Mouse (Mus musculus): ENCODE results near the gene Olfr1380. TPM values are rescaled to one million over a fixed set of nuclear protein-coding genes. Genes with fewer than 3 reads are reported as not detected.
"Not testable (repeated sequence)": the region's sequence is repeated elsewhere in the genome, so short reads cannot be mapped to it uniquely, and the experiment has no call there.

Olfr1380 gene
- polyA plus RNA-seq, 1 experiment from 2014 or later, result not detected

DNA sequence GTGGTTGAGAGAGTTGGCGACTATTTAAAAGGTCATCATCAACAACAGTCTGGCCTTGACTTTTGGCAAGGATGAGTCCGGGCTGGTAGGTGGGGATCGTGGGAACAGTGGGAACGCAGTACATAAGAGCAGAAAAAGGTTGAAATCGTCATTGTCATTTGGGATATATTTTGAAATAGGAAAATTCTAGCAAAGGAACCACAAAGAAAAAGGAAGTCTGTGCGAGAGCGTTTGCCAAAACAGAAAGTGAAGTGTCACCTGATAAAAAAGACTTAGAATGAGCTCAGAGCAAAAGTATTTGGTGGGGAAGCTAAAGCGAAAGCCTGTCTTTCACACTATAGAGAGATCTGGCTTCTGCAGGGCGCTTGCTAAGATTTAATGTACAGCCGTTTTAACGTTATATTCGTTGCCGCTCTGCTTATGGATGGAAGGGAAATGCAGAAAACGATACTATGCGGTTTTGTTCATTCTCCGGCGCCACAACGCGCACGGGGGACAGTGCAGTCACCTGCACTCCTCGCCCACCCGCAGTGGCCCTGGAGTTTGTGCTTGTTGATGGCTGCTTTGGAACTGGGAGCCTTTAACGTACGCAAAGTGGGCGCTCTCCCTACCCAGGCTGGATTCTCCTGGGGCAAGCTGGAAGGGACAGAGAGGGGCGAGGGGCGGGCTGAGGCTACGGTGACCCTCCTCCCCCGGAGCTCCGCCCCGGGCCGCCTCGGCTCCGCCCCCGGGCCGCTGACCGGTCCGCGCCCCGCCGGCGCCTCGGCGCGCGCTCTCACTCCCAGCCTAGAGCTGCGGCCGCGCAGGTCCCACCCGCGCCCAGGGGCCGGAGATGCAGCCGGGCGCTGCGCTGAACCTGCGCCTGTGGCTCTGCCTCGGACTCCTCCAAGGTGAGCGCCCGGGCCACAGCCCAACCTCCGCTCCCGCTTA is 52.5 kb downstream of the Olfr1380 start, which contains the start of gene Flt4:
Flt4 (plus strand) TSS at position 326 of the 930 bp plus-strand sequence.
- H3K27me3 ChIP-seq, result peaks cover 61% of the 10 kb centered on the region
- peak; percentile 80 for ATAC-seq
- H3K9ac ChIP-seq (replicated peaks); H3K36me3 ChIP-seq; H3K9me3 ChIP-seq; H3K27ac ChIP-seq: not testable (repeated sequence)
- H3K4me3 ChIP-seq (replicated peaks), result peak within 1 kb of the TSS; percentile 47
- 7% methylated on average over 42 of the region's 61 CpGs for WGBS
- H3K4me1 ChIP-seq (replicated peaks), result peaks cover 11% of the 10 kb centered on the region
- H3K4me2 ChIP-seq (replicated peaks), result peak within 1 kb of the TSS; percentile 67

DNA sequence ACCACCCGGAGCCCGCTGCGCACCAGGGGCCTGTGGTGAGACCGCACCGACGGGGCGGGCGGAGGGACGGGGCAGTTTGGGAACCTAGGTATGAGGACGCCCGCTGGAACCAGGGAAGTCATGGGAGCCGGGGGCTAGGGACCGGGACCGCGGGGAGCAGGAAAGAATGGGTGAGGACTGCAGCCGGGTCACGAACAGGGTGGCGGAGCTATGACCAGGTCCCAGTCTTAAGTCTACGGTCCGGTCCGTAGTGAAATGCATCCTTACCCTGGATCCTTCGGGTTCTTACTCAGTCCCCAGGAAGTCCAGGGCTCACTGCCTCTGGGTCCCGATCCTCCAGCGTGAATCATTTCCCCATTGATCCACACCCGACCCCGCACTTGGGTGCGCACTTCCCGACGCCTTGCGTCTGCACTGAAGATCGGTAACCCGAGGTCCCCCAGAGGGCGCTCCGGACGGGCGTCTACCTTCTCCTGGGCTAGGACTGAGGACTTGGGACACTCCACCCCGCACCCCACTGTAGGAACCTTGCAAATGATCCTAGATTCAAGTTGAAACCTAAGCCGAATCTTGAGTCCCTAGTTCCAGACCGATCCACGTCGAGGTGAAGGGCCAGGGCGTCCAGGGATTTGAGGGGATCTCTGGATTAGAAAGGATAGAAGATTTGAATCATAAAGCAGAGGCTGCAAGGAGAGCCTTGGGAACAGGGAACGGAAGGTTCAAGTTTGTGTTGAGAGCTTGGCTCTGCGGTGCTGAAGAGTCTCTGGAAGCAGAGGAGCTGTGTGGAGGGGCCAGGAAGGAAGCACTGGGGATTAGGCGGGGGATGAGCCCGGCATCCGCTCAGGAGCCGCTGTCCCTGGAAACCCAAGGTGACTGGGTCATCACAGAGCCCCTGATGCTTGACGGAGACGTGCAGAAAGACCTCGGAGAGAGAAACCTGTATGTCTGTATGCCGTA is 53.5 kb downstream of the Olfr1380 start:
- H3K27ac ChIP-seq; H3K9ac ChIP-seq (replicated peaks); H3K36me3 ChIP-seq; H3K9me3 ChIP-seq: not testable (repeated sequence)
- WGBS, result 2% methylated on average over 49 of the region's 52 CpGs
- peak; percentile 9 for ATAC-seq
- H3K4me1 ChIP-seq (replicated peaks), result peaks cover 11% of the 10 kb centered on the region
- H3K4me3 ChIP-seq (replicated peaks), result peak overlapping the region; percentile 47
- peaks cover 61% of the 10 kb centered on the region for H3K27me3 ChIP-seq
- H3K4me2 ChIP-seq (replicated peaks), result peak overlapping the region; percentile 67

DNA sequence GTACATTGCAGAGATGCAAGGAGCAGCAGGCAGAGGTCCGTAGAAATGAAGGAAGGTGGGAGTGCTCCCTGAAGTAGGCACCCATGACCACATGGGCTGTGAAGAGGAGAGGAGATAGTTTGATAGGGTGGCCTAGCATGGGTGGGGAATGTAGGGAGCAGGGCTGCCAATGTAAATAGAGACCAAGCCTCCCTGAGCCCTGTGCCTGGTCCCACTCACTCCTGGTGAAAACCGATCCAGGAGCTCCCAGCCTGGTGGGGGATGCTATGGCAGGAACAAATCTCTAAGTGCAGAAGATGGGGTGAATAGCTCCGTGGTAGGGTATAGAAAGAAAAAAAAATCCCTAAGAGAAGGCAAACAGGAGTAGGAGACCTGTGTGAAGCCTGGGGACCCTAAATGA is 54.7 kb downstream of the Olfr1380 start:
- H3K4me2 ChIP-seq (replicated peaks); H3K36me3 ChIP-seq; H3K9ac ChIP-seq (replicated peaks); H3K4me3 ChIP-seq (replicated peaks); H3K9me3 ChIP-seq; H3K27ac ChIP-seq; ATAC-seq: not testable (repeated sequence)
- H3K27me3 ChIP-seq, result peaks cover 58% of the 10 kb centered on the region
- WGBS, result 29% methylated on average over 3 of the region's 3 CpGs
- peaks cover 11% of the 10 kb centered on the region for H3K4me1 ChIP-seq (replicated peaks)

DNA sequence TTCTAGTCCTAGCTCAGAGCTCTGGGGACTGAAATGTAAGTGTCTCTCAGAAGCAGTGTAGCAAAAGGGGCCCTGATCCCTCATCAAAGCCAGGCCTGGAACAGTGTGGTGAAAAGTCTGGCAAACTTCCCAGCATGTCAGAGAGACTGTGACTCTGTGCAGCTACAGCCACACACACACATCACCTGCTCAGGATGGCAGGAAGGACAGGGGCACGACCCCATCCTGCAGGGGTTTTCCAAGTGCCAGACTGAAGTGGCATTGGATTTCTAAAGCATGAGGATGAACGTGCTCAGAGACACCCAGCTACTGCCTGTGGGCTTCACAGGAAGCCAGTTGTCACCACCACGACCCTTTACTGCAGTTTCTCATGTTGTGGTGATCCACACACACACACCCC is 55.5 kb downstream of the Olfr1380 start:
- Histone ChIP-seq H3K4me2 (replicated peaks) (no peak overlapping the region), H3K4me1 (replicated peaks) (peaks cover 11% of the 10 kb centered on the region), H3K4me3 (replicated peaks) (no peak overlapping the region), H3K27me3 (peaks cover 54% of the 10 kb centered on the region), H3K27ac (no peak overlapping the region), H3K36me3 (no peaks in the 10 kb centered on the region), H3K9me3 (no peaks in the 10 kb centered on the region), H3K9ac (replicated peaks) (no peak overlapping the region)
- no peak for ATAC-seq
- 68% methylated on average over 3 of the region's 3 CpGs for WGBS

DNA sequence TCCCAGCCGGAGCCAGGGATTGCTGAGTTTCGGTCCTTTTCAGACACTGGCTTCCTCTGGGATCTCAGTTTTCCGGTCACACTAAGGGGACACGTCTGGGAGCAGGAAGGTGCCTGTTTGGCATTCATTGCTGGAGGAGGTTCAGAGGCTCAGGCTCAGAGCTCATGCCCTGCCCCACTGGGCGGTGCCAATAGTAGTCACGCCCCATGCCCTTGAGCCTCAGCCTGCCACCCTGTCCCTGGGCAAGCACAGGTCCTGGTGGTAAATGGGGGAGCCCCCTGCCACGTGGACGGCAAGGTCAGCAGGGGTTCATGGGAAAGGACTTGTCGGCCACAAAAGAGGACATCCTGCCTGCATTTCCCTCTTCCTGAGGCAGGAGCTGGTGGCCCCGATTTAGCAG is 56.7 kb downstream of the Olfr1380 start:
- Histone ChIP-seq H3K9me3 (no peaks in the 10 kb centered on the region), H3K27me3 (peaks cover 45% of the 10 kb centered on the region), H3K4me3 (replicated peaks) (no peak overlapping the region), H3K27ac (no peak overlapping the region), H3K9ac (replicated peaks) (no peak overlapping the region), H3K4me1 (replicated peaks) (peaks cover 11% of the 10 kb centered on the region), H3K4me2 (replicated peaks) (no peak overlapping the region), H3K36me3 (no peaks in the 10 kb centered on the region)
- WGBS, result 21% methylated on average over 10 of the region's 10 CpGs
- no peak for ATAC-seq

Other genes starting within 250 kb of the Olfr1380 start
- not detected in 2 replicates for gene Olfr1391, start 234.1 kb upstream of the Olfr1380 start, polyA plus RNA-seq (2015; fragmentation: Nextera tagmentation; extraction: Ambion mirVana)
- gene Olfr1390, start 221.7 kb upstream of the Olfr1380 start, polyA plus RNA-seq (2015; fragmentation: Nextera tagmentation; extraction: Ambion mirVana), result not detected in 2 replicates
- gene Olfr1389, start 133.8 kb upstream of the Olfr1380 start, polyA plus RNA-seq (2015; fragmentation: Nextera tagmentation; extraction: Ambion mirVana), result not detected in 2 replicates
- not detected in 2 replicates for gene Olfr1388, start 120.3 kb upstream of the Olfr1380 start, polyA plus RNA-seq (2015; fragmentation: Nextera tagmentation; extraction: Ambion mirVana)
- gene Olfr1387, start 101.5 kb upstream of the Olfr1380 start, polyA plus RNA-seq (2015; fragmentation: Nextera tagmentation; extraction: Ambion mirVana), result not detected in 2 replicates
- not detected in 2 replicates for gene Olfr1386, start 91.8 kb upstream of the Olfr1380 start, polyA plus RNA-seq (2015; fragmentation: Nextera tagmentation; extraction: Ambion mirVana)
- gene Olfr1385, start 67.8 kb upstream of the Olfr1380 start, polyA plus RNA-seq (2015; fragmentation: Nextera tagmentation; extraction: Ambion mirVana), result not detected in 2 replicates
- gene Olfr1384, start 50.2 kb upstream of the Olfr1380 start, polyA plus RNA-seq (2015; fragmentation: Nextera tagmentation; extraction: Ambion mirVana), result not detected in 2 replicates
- not detected in 2 replicates for gene Olfr1383, start 37.2 kb upstream of the Olfr1380 start, polyA plus RNA-seq (2015; fragmentation: Nextera tagmentation; extraction: Ambion mirVana)
- gene Olfr1382, start 28.6 kb upstream of the Olfr1380 start, polyA plus RNA-seq (2015; fragmentation: Nextera tagmentation; extraction: Ambion mirVana), result not detected in 2 replicates
- not detected in 2 replicates for gene Olfr1381, start 13.4 kb upstream of the Olfr1380 start, polyA plus RNA-seq (2015; fragmentation: Nextera tagmentation; extraction: Ambion mirVana)
- gene Flt4, start 52.4 kb downstream of the Olfr1380 start, polyA plus RNA-seq (2015; fragmentation: Nextera tagmentation; extraction: Ambion mirVana), result 1.2 and 1.8 TPM in 2 replicates
- not detected in 2 replicates for gene Scgb3a1, start 106.7 kb downstream of the Olfr1380 start, polyA plus RNA-seq (2015; fragmentation: Nextera tagmentation; extraction: Ambion mirVana)
- 65.6 and 65.8 TPM in 2 replicates for gene Cnot6, start 155.8 kb downstream of the Olfr1380 start, polyA plus RNA-seq (2015; fragmentation: Nextera tagmentation; extraction: Ambion mirVana)
- 3.9 and 4.6 TPM in 2 replicates for gene Gfpt2, start 237.3 kb downstream of the Olfr1380 start, polyA plus RNA-seq (2015; fragmentation: Nextera tagmentation; extraction: Ambion mirVana)

Data from midbrain, embryonic 13.5 days (tissue).